Mouse (Mus musculus): ENCODE measurements around the gene Ankrd27.

The Ankrd27 gene

GRCm38 (mm10) chr7:35640072-35640471 is 54.0 kb downstream of the Ankrd27 start:
- DNase-seq (ENCODE audit: low spot score in 2 of 2): no peak

- no peak for DNase-seq (ENCODE audit: low spot score in 2 of 2)
Measured at GRCm38 (mm10) chr7:35646317-35647081, 60.5 kb downstream of the Ankrd27 start.

GRCm38 (mm10) chr7:35647101-35647698 is 61.2 kb downstream of the Ankrd27 start, which contains the start of gene Pdcd5:
Pdcd5 (minus strand) TSS chr7:35647521.
- peak; percentile 99 for DNase-seq (ENCODE audit: low spot score in 2 of 2)

GRCm38 (mm10) chr7:35648239-35649069 is 62.4 kb downstream of the Ankrd27 start:
- no peak for DNase-seq (ENCODE audit: low spot score in 2 of 2)

- DNase-seq (ENCODE audit: low spot score in 2 of 2): no peak
Measured at GRCm38 (mm10) chr7:35649071-35649470, 63.0 kb downstream of the Ankrd27 start.

GRCm38 (mm10) chr7:35650716-35651410 is 64.8 kb downstream of the Ankrd27 start:
- peak; percentile 36 to 71 for DNase-seq (ENCODE audit: low spot score in 2 of 2)

GRCm38 (mm10) chr7:35651583-35652270 is 65.7 kb downstream of the Ankrd27 start:
- DNase-seq (ENCODE audit: low spot score in 2 of 2): no peak

- DNase-seq (ENCODE audit: low spot score in 2 of 2): no peak
Measured at GRCm38 (mm10) chr7:35657829-35658228, 71.8 kb downstream of the Ankrd27 start.

GRCm38 (mm10) chr7:35659173-35659572 is 73.1 kb downstream of the Ankrd27 start:
- DNase-seq (ENCODE audit: low spot score in 2 of 2): no peak

- DNase-seq (ENCODE audit: low spot score in 2 of 2): no peak
Measured at GRCm38 (mm10) chr7:35663790-35664376, 77.8 kb downstream of the Ankrd27 start.

- DNase-seq (ENCODE audit: low spot score in 2 of 2): no peak
Measured at GRCm38 (mm10) chr7:35668066-35669041, 82.3 kb downstream of the Ankrd27 start.

- DNase-seq (ENCODE audit: low spot score in 2 of 2): no peak
Measured at GRCm38 (mm10) chr7:35678976-35679375, 92.9 kb downstream of the Ankrd27 start.

GRCm38 (mm10) chr7:35681559-35681958 is 95.5 kb downstream of the Ankrd27 start:
- DNase-seq (ENCODE audit: low spot score in 2 of 2): no peak

GRCm38 (mm10) chr7:35683409-35684122 is 97.5 kb downstream of the Ankrd27 start:
- DNase-seq (ENCODE audit: low spot score in 2 of 2): no peak

GRCm38 (mm10) chr7:35686216-35686615 is 100.2 kb downstream of the Ankrd27 start:
- no peak for DNase-seq (ENCODE audit: low spot score in 2 of 2)

- DNase-seq (ENCODE audit: low spot score in 2 of 2): peak; percentile 30 to 48
Measured at GRCm38 (mm10) chr7:35686756-35687155, 100.7 kb downstream of the Ankrd27 start.

GRCm38 (mm10) chr7:35687229-35687628 is 101.2 kb downstream of the Ankrd27 start:
- no peak for DNase-seq (ENCODE audit: low spot score in 2 of 2)

GRCm38 (mm10) chr7:35688276-35688675 is 102.2 kb downstream of the Ankrd27 start:
- no peak for DNase-seq (ENCODE audit: low spot score in 2 of 2)
